Mouse (Mus musculus) heart, adult 2 months (tissue): ENCODE measurements around the gene Lman1l. TPM values are rescaled to one million over a fixed set of nuclear protein-coding genes. Genes with fewer than 3 reads are reported as not detected.

ENCODE experiments used
- DNase-seq, 2 experiments: peaks; one replicate each; pipeline ENCODE4 v3.0.0; 2021
- H3K27ac ChIP-seq: fragments of 200-600 bp; 2 replicates; pipeline ENCODE4 v1.8.1; 2022
- H3K27me3 ChIP-seq: fragments of 200-500 bp; 2 replicates; pipeline ENCODE4 v1.6.1; 2012; ENCODE audit warnings: mild to moderate bottlenecking, low read length, inconsistent platforms, mixed read lengths; ENCODE audit not compliant: control insufficient read depth, insufficient read depth
- H3K36me3 ChIP-seq: fragments of 200-500 bp; 2 replicates; pipeline ENCODE4 v1.6.1; 2012; ENCODE audit warnings: low read length, inconsistent platforms; ENCODE audit not compliant: control insufficient read depth, insufficient read depth
- H3K4me1 ChIP-seq: fragments of 200-500 bp; 2 replicates; pipeline ENCODE4 v1.6.1; 2011; ENCODE audit warnings: low read length; ENCODE audit not compliant: control insufficient read depth, insufficient read depth
- H3K4me3 ChIP-seq: fragments of 200-600 bp; 2 replicates; pipeline ENCODE4 v1.8.1; 2022
- H3K79me2 ChIP-seq: fragments of 200-500 bp; replicated peaks from 2 replicates; pipeline ENCODE4 v1.6.1; 2012; ENCODE audit warnings: mild to moderate bottlenecking, inconsistent platforms, low read length, moderate library complexity, mixed read lengths; ENCODE audit not compliant: control insufficient read depth, insufficient read depth
- H3K9ac ChIP-seq: fragments of 200-500 bp; 2 replicates; pipeline ENCODE4 v1.6.1; 2012; ENCODE audit warnings: low read depth, mild to moderate bottlenecking, control low read depth, inconsistent platforms, low read length, mixed read lengths
- CTCF ChIP-seq: fragments of 200-600 bp; IDR thresholded peaks from 2 replicates; pipeline ENCODE4 v1.8.1; 2022; ENCODE audit warnings: antibody characterized with exemption, mild to moderate bottlenecking, moderate library complexity
- EP300 ChIP-seq: fragments of 200-500 bp; IDR thresholded peaks from 2 replicates; pipeline ENCODE4 v1.6.1; 2011; ENCODE audit warnings: low read depth, low read length, control low read depth; ENCODE audit not compliant: insufficient read depth
- POLR2A ChIP-seq: fragments of 200-500 bp; IDR thresholded peaks from 2 replicates; pipeline ENCODE4 v1.6.1; 2011; ENCODE audit warnings: mild to moderate bottlenecking, low read depth, low read length, control low read depth; ENCODE audit not compliant: insufficient read depth
- WGBS: fragments of 180-500 bp; shearing (Covaris S2); methylation state at CpG from one replicate; pipeline ENCODE4 v1.1.7; 2018; 5-methylcytosine and 5-hydroxymethylcytosine counted together
- intact Hi-C: fragments of 180-260 bp; cut with DNase I; formaldehyde crosslinking; loops from one replicate; pipeline ENCODE4 v1.15.1; 2025
- polyA plus RNA-seq: library from polyadenylated mRNA; depleted of rRNA; stranded (reverse); fragments of >200 nt; gene quantifications from 2 replicates; pipeline ENCODE4 v1.2.3, GENCODE M21; 2012
- total RNA-seq, 2 experiments: library from RNA; stranded (reverse); gene quantifications; 2 replicates each; pipeline ENCODE4 v1.2.3; 2021

Gene Lman1l
- total and polyA plus RNA-seq, 3 experiments, result 0.20 TPM; not detected in 2

DNA sequence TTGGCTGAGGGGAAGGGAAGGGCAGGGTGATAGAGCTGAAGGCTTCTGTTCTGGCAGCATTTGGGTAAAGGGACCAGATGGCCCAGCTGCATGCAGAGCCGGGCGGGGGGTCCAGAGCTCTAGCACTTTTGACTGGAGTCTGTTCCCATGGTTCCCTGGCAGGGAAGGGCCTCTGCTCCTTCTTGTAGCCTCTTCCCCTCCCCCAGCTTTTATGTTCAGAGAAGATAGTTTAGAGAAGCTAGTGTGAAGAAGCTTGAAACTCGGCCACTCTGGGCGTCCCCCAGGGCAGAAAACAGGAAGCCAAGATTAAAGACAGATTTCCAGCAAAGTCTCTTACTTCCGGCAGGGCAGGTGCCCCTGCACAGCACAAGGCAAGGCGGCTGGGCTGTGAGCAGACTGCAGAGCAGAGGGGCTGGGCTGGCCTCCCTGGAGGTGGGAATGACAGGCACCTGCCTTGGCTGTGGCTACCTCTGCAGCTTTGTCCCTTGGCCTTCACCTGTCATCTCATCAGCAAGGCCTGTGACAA lies 30.3 kb upstream of the Lman1l start:
- no peak overlapping the region for H3K4me3 ChIP-seq
- TF ChIP-seq POLR2A (no peak), EP300 (no peak), CTCF (no peak)
- WGBS, result 36% methylated on average over 6 of the region's 6 CpGs
- DNase-seq, result peak; percentile 37 to 69
- no peaks in the 10 kb centered on the region for H3K27me3 ChIP-seq
- H3K79me2 ChIP-seq, result no peaks in the 10 kb centered on the region
- H3K36me3 ChIP-seq, result no peaks in the 10 kb centered on the region
- H3K4me1 ChIP-seq, result peaks cover under 1% of the 10 kb centered on the region
- no peak overlapping the region for H3K9ac ChIP-seq
- peak overlapping the region; percentile 20; the same call in 1 of the 2 replicates for H3K27ac ChIP-seq
- intact Hi-C loops, result loop anchor here (10.0 kb wide), 1 partner anchor 386 kb away; the partner anchor contains the start of gene 1700017B05Rik

DNA sequence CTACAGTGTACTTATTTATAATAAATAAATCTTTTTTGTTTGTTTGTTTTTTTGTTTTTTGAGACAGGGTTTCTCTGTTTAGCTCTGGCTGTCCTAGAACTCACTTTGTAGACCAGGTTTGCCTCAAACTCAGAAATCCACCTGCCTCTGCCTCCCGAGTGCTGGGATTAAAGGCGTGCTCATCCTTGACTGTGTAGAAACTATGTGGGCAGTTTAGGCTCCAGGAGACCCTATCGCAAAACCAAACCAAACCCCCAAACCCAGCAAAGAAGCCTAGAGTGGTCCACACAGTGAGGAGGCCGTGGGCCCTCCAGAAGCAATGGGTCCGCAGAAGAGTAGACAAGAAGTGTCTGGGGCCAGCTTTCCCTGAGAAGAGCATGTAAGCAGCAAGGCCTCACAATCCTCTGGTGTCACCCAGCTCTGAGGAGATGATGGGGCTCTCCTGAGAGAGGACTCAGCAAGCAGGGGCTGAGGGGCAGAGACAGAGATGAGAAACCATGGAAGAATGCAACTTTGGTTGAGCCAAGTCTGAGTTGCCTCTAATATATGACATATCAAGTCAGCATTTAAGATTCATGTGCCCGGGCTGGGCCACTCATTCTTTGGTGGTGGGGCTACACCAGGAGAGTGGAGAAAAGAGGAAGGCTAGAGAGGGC lies 29.7 kb upstream of the Lman1l start:
- no peak overlapping the region for H3K9ac ChIP-seq
- H3K4me3 ChIP-seq, result no peak overlapping the region
- TF ChIP-seq POLR2A, result no peak
- no peak for TF ChIP-seq CTCF
- no peak for TF ChIP-seq EP300
- H3K36me3 ChIP-seq, result no peaks in the 10 kb centered on the region
- H3K4me1 ChIP-seq, result peaks cover 1% of the 10 kb centered on the region; the same call in 1 of the 2 replicates
- no peak overlapping the region for H3K27ac ChIP-seq
- no peak for DNase-seq
- intact Hi-C loops, result loop anchor here (10.0 kb wide), 1 partner anchor 385 kb away; the partner anchor contains the start of gene 1700017B05Rik
- WGBS, result 92% methylated on average over 6 of the region's 6 CpGs
- no peaks in the 10 kb centered on the region for H3K27me3 ChIP-seq
- H3K79me2 ChIP-seq, result no peaks in the 10 kb centered on the region

DNA sequence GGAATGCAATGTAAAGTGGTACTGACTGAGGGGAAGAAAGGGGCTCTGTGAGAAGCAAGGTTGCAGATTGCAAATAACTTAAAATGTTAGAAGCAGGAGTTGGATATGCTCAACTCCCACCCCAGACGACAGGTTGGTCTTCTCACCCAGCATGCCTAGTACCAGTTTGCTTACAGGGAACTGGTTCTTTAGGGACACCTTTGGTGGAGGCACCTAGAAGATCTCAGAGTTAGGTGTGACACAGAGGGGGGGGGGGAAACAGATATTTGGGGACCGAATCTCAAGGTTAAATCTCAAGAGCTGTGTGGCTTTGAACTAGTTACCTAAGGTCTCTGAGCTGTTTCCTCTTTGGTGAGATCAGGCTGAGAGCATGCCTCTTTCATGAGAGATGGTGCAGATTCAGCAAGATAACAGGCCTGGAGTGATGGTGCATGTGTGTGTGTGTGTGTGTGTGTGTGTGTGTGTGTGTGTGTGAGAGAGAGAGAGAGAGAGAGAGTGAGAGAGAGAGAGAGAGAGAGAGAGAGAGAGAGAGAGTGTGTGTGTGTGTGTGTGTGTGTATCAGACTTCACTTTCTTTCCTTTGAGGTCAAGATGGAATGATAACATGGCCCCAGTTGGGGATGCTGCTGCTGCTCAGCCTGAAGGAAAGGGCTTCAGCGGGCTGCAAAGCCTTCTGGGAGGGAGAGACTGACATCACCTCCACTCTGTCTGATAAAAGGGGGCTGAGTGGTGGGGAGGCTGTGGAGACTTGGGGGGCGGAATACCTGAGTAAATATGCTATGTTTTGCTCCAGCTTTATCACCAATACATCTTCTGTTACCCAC lies 26.9 kb upstream of the Lman1l start:
- H3K27ac ChIP-seq, result peak overlapping the region; percentile 13; the same call in 1 of the 2 replicates
- intact Hi-C loops, result loop anchor here (5.0 kb wide), 2 partner anchors 60 to 110 kb away; partner anchors contain the start of genes Fam219b and Ulk3
- H3K4me1 ChIP-seq, result peaks cover 11% of the 10 kb centered on the region
- no peak overlapping the region for H3K9ac ChIP-seq
- no peak for DNase-seq
- WGBS, result 74% methylated on average over 4 of the region's 4 CpGs
- H3K27me3 ChIP-seq, result no peaks in the 10 kb centered on the region
- no peak overlapping the region for H3K4me3 ChIP-seq
- no peaks in the 10 kb centered on the region for H3K36me3 ChIP-seq
- TF ChIP-seq CTCF (no peak), EP300 (no peak), POLR2A (no peak)
- H3K79me2 ChIP-seq, result peaks cover 8% of the 10 kb centered on the region

DNA sequence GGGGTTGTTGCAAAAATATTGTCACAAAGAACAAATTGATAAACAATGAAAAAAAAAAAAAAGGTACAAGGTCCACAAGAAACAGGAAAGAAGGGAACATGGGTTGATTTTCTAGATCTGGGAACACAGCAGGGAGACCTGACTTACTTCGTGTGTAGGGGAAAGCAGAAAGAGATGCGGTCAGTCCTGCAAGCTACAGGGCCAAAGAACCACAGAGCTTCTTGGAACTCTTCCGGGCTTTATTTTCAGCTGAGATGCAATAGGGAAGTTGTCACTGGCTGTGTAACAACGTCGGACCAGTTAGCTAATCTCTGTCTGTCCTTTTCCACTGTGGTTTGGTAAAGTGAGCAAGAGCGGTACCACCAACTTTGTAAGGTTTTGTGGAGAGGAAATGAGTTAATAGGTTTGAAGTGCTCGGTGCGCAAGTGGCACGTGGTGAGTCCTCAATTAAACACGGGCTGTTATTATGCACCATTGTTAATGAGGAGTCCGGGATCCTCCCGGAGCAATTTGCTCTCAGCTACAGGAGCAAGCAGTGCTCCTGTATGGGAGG lies 26.1 kb upstream of the Lman1l start:
- Histone ChIP-seq H3K27me3 (no peaks in the 10 kb centered on the region), H3K79me2 (peaks cover 9% of the 10 kb centered on the region), H3K36me3 (no peaks in the 10 kb centered on the region), H3K9ac (no peak overlapping the region), H3K4me1 (peaks cover 18% of the 10 kb centered on the region), H3K4me3 (no peak overlapping the region), H3K27ac (peak overlapping the region; percentile 13; the same call in 1 of the 2 replicates)
- TF ChIP-seq POLR2A, result 0 out of 2 replicates have a peak, but pooled peaks have one; percentile 14
- no peak for TF ChIP-seq EP300
- no peak for TF ChIP-seq CTCF
- intact Hi-C loops, result loop anchor here (5.0 kb wide), 2 partner anchors 59 to 109 kb away; partner anchors contain the start of genes Fam219b and Ulk3
- 60% methylated on average over 12 of the region's 12 CpGs for WGBS
- peak in 1 of 2 experiments; percentile 42 for DNase-seq

DNA sequence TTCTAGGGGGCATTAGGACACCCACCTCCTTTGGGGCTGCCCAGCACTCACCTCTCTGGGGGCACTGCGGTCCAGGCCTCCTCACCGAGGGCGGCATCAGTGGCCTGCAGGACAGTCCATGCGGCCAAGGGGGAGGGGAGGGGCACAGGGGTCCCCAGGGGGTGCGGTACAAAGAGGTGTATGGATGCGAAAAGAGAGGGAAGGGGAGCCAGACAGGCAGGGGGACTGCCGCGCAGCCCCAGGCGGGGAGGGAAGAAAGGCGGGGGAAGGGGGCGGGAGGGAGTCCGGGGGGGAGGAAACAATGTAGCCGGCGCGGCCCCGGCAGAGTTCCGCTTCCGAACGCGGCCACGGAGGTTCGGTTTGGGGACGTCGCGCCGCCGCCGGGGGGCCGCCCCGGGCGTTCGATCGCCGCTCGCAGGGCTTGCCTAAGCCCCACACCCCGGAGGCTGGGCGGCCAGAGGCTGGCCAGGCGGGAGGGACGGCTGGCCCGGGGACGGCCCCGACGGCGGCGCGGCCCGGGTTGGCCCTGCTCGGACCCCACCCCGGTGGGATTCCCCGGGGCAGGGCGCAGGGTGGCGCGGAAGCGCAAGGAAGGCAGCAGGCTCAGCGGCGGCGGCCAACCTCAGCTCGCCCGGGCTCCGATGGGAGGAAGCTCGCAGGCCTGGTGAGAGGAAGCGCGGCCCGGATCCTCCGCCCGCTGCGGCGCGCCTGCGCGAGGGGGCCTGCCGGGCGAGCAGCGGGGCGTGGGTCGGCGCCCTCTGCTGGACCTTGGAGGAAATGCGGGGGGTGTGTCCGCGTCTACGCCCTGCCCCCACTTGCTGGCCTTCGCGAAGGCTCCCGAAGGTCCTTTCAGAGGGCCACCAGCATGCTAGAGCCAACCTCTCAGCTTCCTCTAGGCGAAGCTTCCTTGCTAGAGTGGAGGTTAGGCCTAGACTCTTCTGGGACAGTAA lies 24.6 kb upstream of the Lman1l start:
- Histone ChIP-seq H3K4me3 (peak overlapping the region; percentile 95), H3K4me1 (peaks cover 30% of the 10 kb centered on the region), H3K36me3 (no peaks in the 10 kb centered on the region), H3K79me2 (peaks cover 9% of the 10 kb centered on the region), H3K27me3 (no peaks in the 10 kb centered on the region), H3K27ac (peak overlapping the region; percentile 95), H3K9ac (peak overlapping the region; percentile 98)
- intact Hi-C loops, result loop anchor here (1.0 to 5.0 kb wide), 3 partner anchors 16 to 108 kb away; partner anchors contain the start of genes Fam219b and Ulk3
- 1% methylated on average over 75 of the region's 85 CpGs for WGBS
- DNase-seq, result peak; percentile 96 to 98
- TF ChIP-seq POLR2A (peak; percentile 57; the same call in 1 of the 2 replicates), EP300 (peak; percentile 79), CTCF (peak; percentile 99)
